Mouse (Mus musculus) heart, embryonic 14.5 days (tissue): Measurements from ENCODE around the gene BC107364. TPM values are rescaled to one million over a fixed set of nuclear protein-coding genes. Genes with fewer than 3 reads are reported as not detected.
"Not testable (repeated sequence)": the region's sequence is repeated elsewhere in the genome, so short reads cannot be mapped to it uniquely, and the experiment has no call there.

Source experiments
- ATAC-seq: fragments of 200-750 bp; cut with Nextera tagmentation; 2 replicates; pipeline ENCODE4 v1.8.0; 2017; ENCODE audit warnings: low read depth, moderate TSS enrichment; ENCODE audit not compliant: insufficient number of reproducible peaks, insufficient read depth, low FRiP score
- H3K27ac ChIP-seq, 2 experiments: fragments of 200-500 bp in 1 of 2; fragments of 300-500 bp in 1 of 2; sonication (generic) in 1 of 2; replicated peaks in 1 of 2; 2 replicates each; pipeline ENCODE4 v1.5.1; 2012 to 2014; ENCODE audit warnings: low read depth in 2 of 2, low read length in 2 of 2, control low read depth in 1 of 2, mild to moderate bottlenecking in 1 of 2, mixed read lengths in 1 of 2; ENCODE audit not compliant: control insufficient read depth in 1 of 2, insufficient read depth in 1 of 2
- H3K27me3 ChIP-seq: fragments of 300-500 bp; sonication (generic); 2 replicates; pipeline ENCODE4 v1.6.1; 2014; ENCODE audit warnings: mild to moderate bottlenecking, low read length, control low read depth; ENCODE audit not compliant: control insufficient read depth, insufficient read depth
- H3K36me3 ChIP-seq: fragments of 300-500 bp; sonication (generic); 2 replicates; pipeline ENCODE4 v1.6.1; 2014; ENCODE audit warnings: mild to moderate bottlenecking, control low read depth, low read length, mixed read lengths; ENCODE audit not compliant: control insufficient read depth, insufficient read depth
- H3K4me1 ChIP-seq, 2 experiments: fragments of 200-500 bp in 1 of 2; fragments of 300-500 bp in 1 of 2; sonication (generic) in 1 of 2; 2 replicates each; pipeline ENCODE4 v1.6.1; 2012 to 2014; ENCODE audit warnings: low read length in 2 of 2, control low read depth in 1 of 2, mixed read lengths in 1 of 2; ENCODE audit not compliant: control insufficient read depth in 2 of 2, insufficient read depth in 2 of 2
- H3K4me2 ChIP-seq: fragments of 300-500 bp; sonication (generic); 2 replicates; pipeline ENCODE4 v1.6.1; 2014; ENCODE audit warnings: mild to moderate bottlenecking, low read length
- H3K4me3 ChIP-seq, 2 experiments: fragments of 200-500 bp in 1 of 2; fragments of 300-500 bp in 1 of 2; sonication (generic) in 1 of 2; 2 replicates each; pipeline ENCODE4 v1.5.1; 2012 to 2014; ENCODE audit warnings: low read length in 2 of 2, mild to moderate bottlenecking in 2 of 2, control low read depth in 1 of 2, low read depth in 1 of 2, moderate library complexity in 1 of 2; ENCODE audit not compliant: control insufficient read depth in 1 of 2, insufficient read depth in 1 of 2
- H3K9ac ChIP-seq: fragments of 300-500 bp; sonication (generic); 2 replicates; pipeline ENCODE4 v1.6.1; 2014; ENCODE audit warnings: mild to moderate bottlenecking, low read length
- H3K9me3 ChIP-seq: fragments of 300-500 bp; sonication (generic); 2 replicates; pipeline ENCODE4 v1.6.1; 2016; ENCODE audit warnings: low read length, control low read depth; ENCODE audit not compliant: control insufficient read depth
- WGBS: fragments of 180-500 bp; shearing (Covaris S2); extraction: QIAGEN DNeasy Blood & Tissue Kit; methylation state at CpG from one replicate; pipeline ENCODE4 v1.1.7; 2014; 5-methylcytosine and 5-hydroxymethylcytosine counted together
- polyA plus RNA-seq: library from polyadenylated mRNA; unstranded; fragments of >200 nt; fragmentation: Nextera tagmentation; extraction: Ambion mirVana; gene quantifications from 2 replicates; pipeline ENCODE4 v1.2.1, GENCODE M21; 2014

Gene BC107364
- polyA plus RNA-seq, 1 experiment from 2014 or later: 1.0 TPM

- Histone ChIP-seq H3K9ac (peak overlapping the region; percentile 59), H3K27ac (peak overlapping the region; percentile 7 to 32; a peak in 1 of 4 replicates), H3K9me3 (no peaks in the 10 kb centered on the region), H3K36me3 (no peaks in the 10 kb centered on the region), H3K4me3 (no peak overlapping the region), H3K27me3 (no peaks in the 10 kb centered on the region; the same call in 1 of the 2 replicates), H3K4me2 (peak overlapping the region; percentile 38), H3K4me1 (peaks cover 4 to 18% of the 10 kb centered on the region in 2 experiments)
- no peak for ATAC-seq
- WGBS: 60% methylated on average over 4 of the region's 4 CpGs
These were observed 32.8 kb upstream of the BC107364 start for GRCm38 (mm10) chr3:96484921-96485320.

GRCm38 (mm10) chr3:96483946-96484345 is 31.8 kb upstream of the BC107364 start:
- Histone ChIP-seq H3K36me3 (no peaks in the 10 kb centered on the region), H3K9me3 (no peaks in the 10 kb centered on the region), H3K4me3 (no peak overlapping the region), H3K4me2 (no peak overlapping the region), H3K4me1 (peaks cover 4 to 18% of the 10 kb centered on the region in 2 experiments), H3K9ac (no peak overlapping the region), H3K27ac (no peak overlapping the region), H3K27me3 (no peaks in the 10 kb centered on the region; the same call in 1 of the 2 replicates)
- WGBS: 91% methylated on average over 2 of the region's 2 CpGs
- ATAC-seq: no peak

GRCm38 (mm10) chr3:96483044-96483443 is 30.9 kb upstream of the BC107364 start:
- peaks cover 4 to 18% of the 10 kb centered on the region in 2 experiments for H3K4me1 ChIP-seq
- not testable (repeated sequence) for H3K9ac ChIP-seq, ATAC-seq, H3K27me3 ChIP-seq, H3K4me2 ChIP-seq, H3K9me3 ChIP-seq, H3K36me3 ChIP-seq, H3K4me3 ChIP-seq, H3K27ac ChIP-seq
- 53% methylated on average over 7 of the region's 7 CpGs for WGBS

GRCm38 (mm10) chr3:96482451-96482850 is 30.3 kb upstream of the BC107364 start:
- Histone ChIP-seq H3K36me3 (no peaks in the 10 kb centered on the region), H3K27me3 (peaks cover 6% of the 10 kb centered on the region), H3K27ac (no peak overlapping the region), H3K9me3 (no peaks in the 10 kb centered on the region), H3K4me1 (peaks cover 2 to 13% of the 10 kb centered on the region in 2 experiments), H3K9ac (no peak overlapping the region), H3K4me2 (no peak overlapping the region), H3K4me3 (no peak overlapping the region)
- WGBS: 71% methylated on average over 13 of the region's 13 CpGs
- no peak for ATAC-seq

GRCm38 (mm10) chr3:96481856-96482255 is 29.8 kb upstream of the BC107364 start:
- no peaks in the 10 kb centered on the region for H3K9me3 ChIP-seq
- H3K27ac ChIP-seq: no peak overlapping the region
- peaks cover 10% of the 10 kb centered on the region for H3K27me3 ChIP-seq
- H3K9ac ChIP-seq: no peak overlapping the region
- peaks cover 2 to 9% of the 10 kb centered on the region in 2 experiments for H3K4me1 ChIP-seq
- no peak overlapping the region for H3K4me2 ChIP-seq
- 87% methylated on average over 3 of the region's 3 CpGs for WGBS
- H3K4me3 ChIP-seq: no peak overlapping the region
- H3K36me3 ChIP-seq: no peaks in the 10 kb centered on the region
- no peak for ATAC-seq

GRCm38 (mm10) chr3:96480684-96481270 is 28.7 kb upstream of the BC107364 start:
- no peak for ATAC-seq
- Histone ChIP-seq H3K9me3 (no peaks in the 10 kb centered on the region), H3K9ac (no peak overlapping the region), H3K27ac (no peak overlapping the region), H3K4me2 (no peak overlapping the region), H3K4me1 (peaks cover 2 to 9% of the 10 kb centered on the region in 2 experiments), H3K4me3 (no peak overlapping the region), H3K36me3 (no peaks in the 10 kb centered on the region), H3K27me3 (peaks cover 18% of the 10 kb centered on the region)
- WGBS: 91% methylated on average over 4 of the region's 4 CpGs

- Histone ChIP-seq H3K9me3 (no peaks in the 10 kb centered on the region), H3K27ac (no peak overlapping the region), H3K27me3 (peaks cover 30% of the 10 kb centered on the region), H3K4me2 (no peak overlapping the region), H3K4me1 (peaks cover 0 to 2% of the 10 kb centered on the region in 2 experiments; a peak in 1 of 4 replicates), H3K4me3 (no peak overlapping the region), H3K9ac (no peak overlapping the region), H3K36me3 (no peaks in the 10 kb centered on the region)
- ATAC-seq: no peak
- WGBS: 20% methylated on average over 3 of the region's 3 CpGs
These were observed 27.1 kb upstream of the BC107364 start for GRCm38 (mm10) chr3:96479249-96479648.

- Histone ChIP-seq H3K36me3 (no peaks in the 10 kb centered on the region), H3K4me3 (no peak overlapping the region), H3K9ac (no peak overlapping the region), H3K9me3 (no peaks in the 10 kb centered on the region), H3K27me3 (peaks cover 38% of the 10 kb centered on the region), H3K4me2 (no peak overlapping the region), H3K4me1 (peaks cover 0 to 2% of the 10 kb centered on the region in 2 experiments; a peak in 1 of 4 replicates), H3K27ac (no peak overlapping the region)
- no peak for ATAC-seq
- 69% methylated on average over 6 of the region's 6 CpGs for WGBS
These were observed 25.5 kb upstream of the BC107364 start for GRCm38 (mm10) chr3:96477558-96477957.
